Mouse (Mus musculus): ENCODE data around the gene Aco2. TPM values are rescaled to one million over a fixed set of nuclear protein-coding genes. Genes with fewer than 3 reads are reported as not detected.
A peak's percentile ranks its signal among the peaks of the same experiment; 100 is the strongest.

Gene Aco2
- total RNA-seq, 4 experiments from 2014 or later = 1,068 to 1,166 (median 1,137) TPM

DNA sequence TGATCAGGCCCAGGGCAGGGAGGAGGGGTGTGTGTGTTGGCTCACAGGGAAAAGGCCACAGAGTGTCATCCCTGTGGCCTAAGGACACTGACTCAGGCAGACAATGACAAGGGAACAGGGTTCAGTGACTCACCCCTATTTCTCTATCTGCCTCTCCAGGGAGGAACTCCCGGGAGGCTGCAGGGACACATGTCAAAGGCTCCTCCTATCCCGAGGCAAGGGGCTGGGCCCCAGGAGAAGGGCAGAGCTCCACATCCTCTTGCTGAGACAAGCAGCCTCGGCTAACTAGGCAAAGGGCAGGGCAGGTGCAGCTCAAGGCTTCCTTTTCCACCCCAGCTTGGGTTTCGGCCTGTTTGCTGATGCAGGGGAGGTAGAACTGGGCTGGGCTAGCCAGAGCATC, 26.4 kb upstream of the Aco2 start:
- DNase-seq (ENCODE audit: low spot score in 2 of 2) = peak; percentile 80 to 87

DNA sequence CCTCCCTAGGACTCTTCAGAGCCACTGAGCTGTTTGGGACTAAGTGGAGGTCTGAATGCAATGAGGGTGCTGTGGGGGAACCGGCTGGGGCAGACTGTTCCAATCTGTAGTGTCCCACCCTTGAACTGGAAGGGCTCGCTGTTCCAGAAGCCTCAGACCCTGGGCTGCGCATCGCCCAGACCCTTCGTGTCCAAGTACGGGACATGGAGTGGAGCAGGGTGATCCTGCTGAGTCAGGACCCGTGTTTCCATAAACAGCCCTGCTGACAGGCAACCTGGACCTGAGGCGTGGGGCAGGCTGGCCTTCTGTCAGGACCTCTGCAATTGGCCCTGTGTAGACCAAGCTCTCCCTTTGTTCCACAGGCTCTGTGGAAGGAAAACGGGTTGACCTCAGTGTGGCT, 25.4 kb upstream of the Aco2 start:
- no peak for DNase-seq (ENCODE audit: low spot score in 2 of 2)

DNA sequence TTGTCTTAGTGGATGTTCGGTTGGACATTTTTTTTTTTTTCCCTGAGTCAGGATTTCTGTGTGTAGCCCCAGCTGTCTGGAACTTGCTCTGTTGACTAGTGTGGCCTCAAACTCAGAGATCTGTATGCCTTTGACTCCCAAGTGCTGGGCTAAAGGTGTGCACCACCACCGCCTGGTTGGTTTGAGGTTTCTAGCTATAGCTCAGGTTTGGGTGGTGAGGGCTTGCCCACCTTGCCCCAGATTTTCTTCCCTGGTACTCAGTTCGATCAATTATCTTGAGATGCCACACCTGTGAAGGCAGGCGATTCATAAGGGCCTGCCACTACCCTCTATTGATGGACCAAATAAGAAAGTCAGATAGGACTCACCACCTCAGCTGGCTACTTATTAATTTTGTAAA, 24.9 kb upstream of the Aco2 start:
- DNase-seq (ENCODE audit: low spot score in 2 of 2) = no peak

DNA sequence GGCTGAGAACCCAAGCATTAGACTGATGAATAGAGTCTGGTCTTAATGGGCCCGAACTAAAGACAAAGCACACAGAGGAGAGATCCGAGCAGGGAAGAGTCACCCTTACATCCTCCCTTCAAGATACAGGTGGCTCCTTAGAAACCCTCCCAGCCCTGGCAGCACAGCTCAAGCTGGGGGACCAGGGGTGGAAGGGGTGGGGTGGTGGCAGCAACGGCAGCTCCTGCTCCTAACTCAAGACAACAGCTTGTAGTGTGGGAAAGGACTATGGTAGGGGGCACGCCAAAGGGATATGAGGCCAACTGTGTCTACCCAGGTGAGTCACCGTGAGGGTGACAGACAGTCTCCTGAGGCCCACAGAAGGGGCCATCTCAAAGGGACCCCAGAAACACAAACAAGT, 24.2 kb upstream of the Aco2 start:
- DNase-seq (ENCODE audit: low spot score in 2 of 2) = no peak

GRCm38 (mm10) chr15:81848301-81848700, 23.8 kb upstream of the Aco2 start:
- peak; percentile 69 to 72 for DNase-seq (ENCODE audit: low spot score in 2 of 2)

DNA sequence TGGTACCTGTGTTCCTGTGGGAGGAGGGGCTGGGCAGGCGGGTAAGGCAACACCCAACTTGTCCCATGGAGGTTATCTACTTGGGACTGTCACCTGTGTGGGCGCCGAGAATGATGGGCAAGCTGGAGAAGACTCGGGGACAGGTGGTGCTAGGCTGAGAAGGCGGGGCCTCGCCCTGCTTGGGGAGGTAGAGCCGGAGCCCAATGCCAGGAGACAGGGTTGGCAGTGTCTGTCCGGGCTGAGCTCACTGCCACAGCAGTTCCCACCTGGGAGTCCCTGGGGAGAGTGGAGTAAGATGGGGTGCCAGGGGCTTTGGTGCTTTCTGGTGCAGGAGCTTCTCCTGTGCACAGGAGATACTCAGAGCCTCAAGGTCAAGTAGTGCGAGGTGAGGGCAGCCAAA, 23.0 kb upstream of the Aco2 start:
- DNase-seq (ENCODE audit: low spot score in 2 of 2) = peak in 1 of 2 experiments; percentile 60

- no peak for DNase-seq (ENCODE audit: low spot score in 2 of 2)
These were observed 21.4 kb upstream of the Aco2 start for GRCm38 (mm10) chr15:81850718-81851117.

DNA sequence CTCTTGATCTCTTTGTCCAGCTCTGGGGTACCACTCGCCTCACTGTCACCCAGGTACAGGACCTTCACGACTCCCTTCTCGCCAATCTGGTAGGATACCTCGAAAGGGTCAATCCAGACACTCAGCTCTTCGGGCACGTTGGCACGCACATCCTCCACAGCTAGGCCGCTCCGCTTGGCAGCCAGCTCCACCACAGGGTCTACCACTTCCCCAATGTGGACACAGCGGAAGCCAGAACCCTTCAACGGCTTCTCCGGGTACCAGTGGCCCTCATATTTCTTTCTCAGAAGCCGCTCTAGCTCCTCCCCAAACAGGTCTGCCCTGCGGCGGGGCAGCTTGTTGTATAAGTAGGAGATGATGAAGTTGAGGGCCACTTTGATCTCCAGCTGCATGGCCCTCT, 20.7 kb upstream of the Aco2 start:
- no peak for DNase-seq (ENCODE audit: low spot score in 2 of 2)

DNA sequence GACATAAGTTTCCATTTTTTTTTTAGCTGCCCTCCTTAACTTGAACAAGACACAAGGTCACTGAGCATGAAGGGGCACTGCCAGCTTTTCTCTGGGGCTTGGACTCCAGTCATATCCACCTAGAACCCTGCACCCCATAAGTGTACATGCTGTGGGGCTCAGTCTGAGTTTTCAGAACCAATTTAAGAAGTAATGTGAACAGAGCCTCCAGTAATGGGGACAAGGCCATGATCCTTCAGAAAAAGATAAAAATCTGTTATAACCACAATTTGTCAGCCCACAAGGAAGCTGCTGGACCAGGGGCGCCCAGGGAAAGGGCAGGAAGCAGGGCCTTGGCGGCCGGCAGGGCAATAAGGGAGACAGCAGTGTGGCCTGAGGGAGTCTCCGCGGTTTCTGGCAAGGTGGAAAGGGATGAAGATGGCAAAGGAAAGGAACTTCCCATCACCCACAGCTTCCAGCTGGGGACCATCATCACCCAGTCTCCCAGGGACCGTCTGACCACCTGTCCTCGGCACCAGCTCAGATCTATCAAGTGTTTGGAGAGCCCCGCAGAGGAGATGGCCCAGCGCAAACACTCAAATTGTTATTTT, 19.6 kb upstream of the Aco2 start:
- no peak for DNase-seq (ENCODE audit: low spot score in 2 of 2)

GRCm38 (mm10) chr15:81853081-81853480, 19.0 kb upstream of the Aco2 start:
- DNase-seq (ENCODE audit: low spot score in 2 of 2) = no peak

DNA sequence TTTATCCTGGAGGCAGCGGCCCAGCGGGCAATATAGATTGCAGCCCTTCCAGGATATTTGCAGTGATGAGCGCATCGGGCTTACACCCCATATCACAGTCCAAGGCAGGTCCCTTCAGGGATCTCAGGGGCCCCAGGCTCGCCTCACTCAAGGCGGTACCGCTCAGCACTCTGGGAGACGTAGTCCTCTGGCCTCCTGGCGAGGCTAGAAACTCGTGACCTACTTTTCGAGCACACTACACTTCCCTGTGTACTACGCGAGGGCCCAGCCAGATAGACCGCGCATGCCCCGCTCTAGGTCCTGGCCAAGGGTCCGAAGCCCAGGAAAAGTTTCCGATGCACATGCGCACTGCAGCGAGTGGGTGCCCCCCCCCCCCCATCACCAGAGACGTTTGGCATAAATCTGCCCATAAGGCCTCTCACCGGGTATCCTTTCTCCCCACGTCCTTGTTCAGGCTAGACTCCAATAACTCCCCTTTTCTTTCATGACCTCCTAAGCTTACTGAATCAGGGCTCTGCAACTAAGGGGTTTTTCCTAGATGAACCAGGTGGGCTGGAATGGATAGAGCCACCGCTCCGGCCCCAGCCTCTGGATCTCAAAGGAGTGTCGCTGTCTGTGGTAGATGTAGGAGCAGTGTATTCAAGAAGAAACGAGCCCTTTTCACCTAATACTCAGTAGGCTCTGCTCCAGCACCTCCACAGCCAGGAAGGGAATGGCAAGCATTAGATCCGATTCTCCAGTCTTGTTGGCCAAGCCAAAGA, 15.9 kb upstream of the Aco2 start:
- peak; percentile 78 to 90 for DNase-seq (ENCODE audit: low spot score in 2 of 2)

DNA sequence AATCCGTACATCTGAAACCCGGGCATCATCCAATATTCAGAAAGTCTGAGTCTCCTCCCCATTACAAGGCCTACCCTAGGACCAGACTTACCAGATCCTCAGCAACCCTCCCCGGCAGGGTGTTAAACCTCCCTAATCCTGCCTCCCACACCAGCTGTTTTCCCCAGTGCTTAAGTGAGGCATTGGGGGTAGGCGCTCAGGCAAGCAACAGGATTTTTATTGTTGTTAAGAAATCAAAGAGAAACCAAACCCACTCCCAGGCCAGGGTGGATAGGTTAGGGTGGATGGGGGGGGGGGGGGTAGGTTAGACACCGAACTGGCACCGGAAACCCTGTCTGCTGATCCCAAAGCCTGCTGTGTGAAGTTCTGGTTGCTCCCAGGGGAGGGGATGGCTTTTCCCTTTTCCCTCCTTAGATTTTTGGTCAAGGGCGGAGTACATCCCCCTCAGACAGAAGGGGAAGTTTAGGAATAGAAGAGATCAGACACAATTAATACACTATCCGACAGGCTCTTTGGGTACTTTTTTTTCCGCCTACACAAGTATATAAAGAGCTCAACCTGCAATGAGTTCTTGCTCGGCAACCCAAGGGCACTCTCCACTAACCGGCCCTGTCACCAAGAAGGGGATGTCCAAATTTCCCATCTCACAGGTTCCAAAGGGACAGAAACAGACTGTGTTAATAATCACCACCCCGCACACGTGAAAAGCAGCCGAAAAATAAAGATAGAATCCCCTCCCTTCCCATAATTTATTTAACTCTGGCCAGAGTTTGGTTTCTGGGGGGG, 15.0 kb upstream of the Aco2 start:
- no peak for DNase-seq (ENCODE audit: low spot score in 2 of 2)

GRCm38 (mm10) chr15:81857724-81858116, 14.4 kb upstream of the Aco2 start:
- DNase-seq (ENCODE audit: low spot score in 2 of 2) = no peak

GRCm38 (mm10) chr15:81858138-81858516, 14.0 kb upstream of the Aco2 start:
- DNase-seq (ENCODE audit: low spot score in 2 of 2) = peak; percentile 89 to 95

DNA sequence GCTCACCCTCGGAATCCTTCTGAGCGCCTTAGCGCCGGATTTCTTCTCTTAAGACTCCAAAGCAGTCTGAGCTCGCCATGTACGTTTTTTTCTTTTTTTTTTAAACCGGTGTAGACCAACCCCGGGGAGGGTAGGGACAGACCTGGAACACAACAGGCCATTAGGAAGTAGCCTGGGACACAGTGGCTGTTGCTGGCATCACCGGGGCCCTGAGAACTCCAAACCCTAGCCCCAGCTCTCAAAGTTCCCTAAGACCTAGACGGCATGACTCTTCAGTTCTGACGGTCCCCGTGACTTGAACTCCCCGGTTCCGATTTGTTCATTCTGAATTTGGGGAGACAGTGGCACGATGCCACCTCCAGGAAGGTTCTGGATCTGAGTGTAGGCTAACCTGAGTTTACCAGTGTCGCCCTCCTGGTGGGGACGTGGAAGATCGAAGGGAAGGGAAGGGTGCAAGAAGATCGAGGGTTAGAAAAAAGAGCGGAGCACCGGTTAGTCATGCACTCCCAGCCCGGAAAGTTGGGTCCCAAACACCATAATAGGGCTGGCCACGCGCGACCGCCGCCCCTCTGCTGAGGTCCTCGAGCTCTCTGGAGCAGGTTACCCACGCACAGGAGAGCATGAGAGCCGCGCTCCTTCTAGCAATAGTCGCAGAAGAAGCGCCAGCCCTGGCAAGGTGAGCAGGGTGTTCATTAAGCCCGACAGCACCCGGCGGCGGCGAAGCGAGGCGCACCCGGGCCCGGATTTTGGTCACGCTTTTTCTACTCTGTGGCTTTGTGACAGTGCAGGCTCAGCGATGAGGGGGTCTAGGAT, 13.4 kb upstream of the Aco2 start, which contains the start of gene Tob2:
Tob2 (minus strand) TSS at position 280 of the 813 bp plus-strand sequence.
- peak; percentile 62 to 80 for DNase-seq (ENCODE audit: low spot score in 2 of 2)

- DNase-seq (ENCODE audit: low spot score in 2 of 2) = peak; percentile 77 to 80
These were observed 12.5 kb upstream of the Aco2 start for GRCm38 (mm10) chr15:81859330-81860255.

- peak in 1 of 2 experiments; percentile 29 for DNase-seq (ENCODE audit: low spot score in 2 of 2)
These were observed 11.5 kb upstream of the Aco2 start for GRCm38 (mm10) chr15:81860471-81861135.

GRCm38 (mm10) chr15:81864238-81864637, 7.9 kb upstream of the Aco2 start:
- DNase-seq (ENCODE audit: low spot score in 2 of 2) = no peak

DNA sequence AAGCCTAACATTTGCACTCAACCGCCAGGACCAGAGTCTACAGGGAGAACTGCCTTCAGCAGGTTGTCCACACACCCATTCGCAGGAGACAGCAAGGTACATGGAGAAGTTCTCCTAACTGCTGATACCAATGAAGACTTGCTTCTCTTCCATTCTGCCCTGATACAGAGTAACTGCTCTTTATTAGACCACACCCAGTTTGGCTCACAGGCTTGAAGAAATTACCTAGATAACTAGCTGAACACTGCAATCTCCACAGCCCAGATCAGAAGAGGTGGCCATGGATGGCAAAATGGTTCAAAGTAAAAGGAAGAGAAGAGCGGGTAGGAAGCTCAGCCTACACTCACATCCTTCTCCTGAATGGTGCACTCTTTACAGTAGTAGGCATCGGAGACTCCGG, 2.1 kb upstream of the Aco2 start:
- DNase-seq (ENCODE audit: low spot score in 2 of 2) = no peak
